Mouse (Mus musculus) urinary bladder, postnatal 10 days (tissue): ENCODE results near the gene Ppard.

Source experiments
- DNase-seq: peaks from one replicate; pipeline ENCODE4 v3.0.0; 2022; ENCODE audit warnings: low spot score

Gene Ppard

DNA sequence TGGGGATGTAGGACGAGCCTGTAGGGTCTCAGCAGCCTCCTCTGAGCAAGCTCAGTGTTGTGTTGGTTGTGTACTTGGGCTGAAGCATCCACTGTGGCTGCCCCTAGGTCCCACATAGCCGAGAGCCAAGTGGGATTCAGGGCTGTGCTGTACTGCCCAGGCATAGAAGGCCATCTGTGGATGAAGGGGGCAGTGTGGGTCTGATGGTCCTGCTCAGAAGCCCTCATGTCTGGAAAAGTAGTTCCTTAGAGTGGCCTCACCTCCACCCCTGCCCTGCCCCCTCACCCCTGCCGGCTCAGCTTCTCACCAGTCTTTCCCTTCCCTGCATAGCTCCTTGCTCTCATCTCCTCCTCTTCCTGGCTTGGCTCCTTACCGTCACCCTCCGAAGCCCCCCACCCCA, 23.2 kb downstream of the Ppard start:
- DNase-seq: no peak

DNA sequence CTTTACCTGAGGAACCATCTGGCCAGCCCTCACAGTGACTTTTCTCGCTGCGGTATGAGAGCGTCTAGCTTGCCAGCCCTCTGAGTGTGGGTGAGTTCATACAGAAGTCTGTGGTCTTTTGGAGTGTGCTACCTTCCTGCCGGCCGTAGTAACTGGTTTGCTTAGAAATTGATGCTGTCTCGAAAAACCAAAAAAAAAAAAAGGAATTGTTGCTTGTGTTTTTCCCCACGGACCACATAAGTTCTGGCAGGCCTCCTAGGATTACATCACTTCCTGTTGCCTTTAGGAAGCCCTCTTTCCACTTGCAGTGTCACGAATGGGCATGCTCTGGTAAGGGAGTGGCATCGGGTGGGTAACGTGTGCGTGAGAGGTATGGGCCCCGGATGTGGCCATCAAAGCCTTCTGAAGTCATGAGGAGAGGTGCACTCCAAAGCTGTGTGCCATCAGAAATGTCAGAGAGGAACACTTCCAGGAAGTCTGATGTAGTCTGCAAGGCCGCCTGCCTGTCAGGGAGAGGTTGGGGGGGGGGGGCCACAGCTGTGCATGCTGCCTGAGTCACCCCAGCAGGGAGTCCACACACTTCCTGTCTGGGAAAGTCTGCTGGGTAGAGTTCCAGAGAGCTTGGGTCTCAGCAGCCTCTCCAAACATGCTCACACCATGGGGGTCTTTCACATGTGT, 24.3 kb downstream of the Ppard start:
- no peak for DNase-seq

DNA sequence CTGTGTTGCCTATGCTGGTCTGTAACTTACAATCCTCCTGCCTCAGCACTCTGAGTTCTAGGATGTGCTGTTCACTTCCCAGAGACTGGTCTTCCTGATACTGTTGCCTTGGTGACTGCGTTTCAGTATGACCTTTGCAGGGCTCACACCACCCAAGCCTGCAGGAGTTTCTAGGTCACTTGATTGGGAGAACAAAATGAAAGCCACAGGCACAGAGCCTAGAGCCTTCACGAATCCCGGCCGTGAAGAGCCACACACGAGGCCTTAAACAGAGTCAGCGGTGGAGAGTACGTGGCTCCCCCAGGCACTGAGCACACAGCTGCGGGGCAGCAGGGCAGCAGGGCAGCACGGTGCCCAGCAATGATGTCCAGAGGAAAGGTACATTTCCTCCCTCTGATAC, 25.8 kb downstream of the Ppard start:
- no peak for DNase-seq

DNA sequence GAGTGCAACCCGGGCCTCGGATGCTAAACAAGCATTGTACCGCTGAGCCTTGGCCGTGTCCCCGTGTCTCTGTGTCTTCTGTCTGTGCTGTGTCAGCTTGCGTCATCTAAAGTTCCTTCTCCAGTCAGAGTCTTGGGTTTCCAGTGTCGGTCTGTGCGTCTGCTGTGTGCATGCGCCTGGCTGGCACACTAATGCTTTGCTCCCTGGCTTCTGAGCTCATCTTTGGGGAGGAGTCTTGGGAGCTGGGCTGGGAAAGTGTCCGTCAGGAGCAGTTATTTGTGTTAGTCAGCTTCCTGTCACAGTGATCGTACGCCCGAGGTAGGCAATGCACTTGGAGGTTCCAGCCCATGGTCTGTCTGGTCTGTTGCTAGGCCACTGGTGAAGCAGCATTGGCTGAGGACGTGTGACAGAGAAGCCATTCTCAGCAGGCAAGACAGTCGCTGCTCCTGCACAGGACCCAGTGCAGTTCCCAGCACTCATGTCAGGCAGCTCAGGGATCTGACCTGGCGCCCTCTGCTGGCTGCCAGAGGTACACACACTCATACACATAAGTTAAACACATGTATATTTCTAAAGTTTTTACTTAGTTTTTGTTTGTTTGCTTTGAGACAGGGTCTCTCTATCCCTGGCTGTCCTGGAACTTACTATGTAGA, 27.5 kb downstream of the Ppard start:
- DNase-seq: no peak

DNA sequence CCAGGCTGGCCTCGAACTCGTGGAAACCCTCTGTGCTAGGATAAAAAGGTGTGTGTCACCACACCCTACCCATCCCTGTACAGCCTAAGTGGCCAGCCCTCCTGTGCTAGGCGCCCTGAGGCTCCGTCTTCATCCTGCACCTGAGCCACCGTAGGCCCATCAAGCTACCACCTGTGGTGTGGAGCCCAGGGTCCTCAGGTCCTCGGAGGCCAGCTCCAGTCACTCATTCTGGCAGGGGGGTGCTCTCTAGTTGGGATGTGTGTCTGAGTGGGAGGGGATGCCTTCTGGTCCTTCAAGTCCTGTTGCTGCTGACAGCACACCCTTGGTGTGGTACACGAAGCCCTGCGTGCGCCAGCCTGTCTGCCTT, 28.0 kb downstream of the Ppard start:
- DNase-seq: no peak

DNA sequence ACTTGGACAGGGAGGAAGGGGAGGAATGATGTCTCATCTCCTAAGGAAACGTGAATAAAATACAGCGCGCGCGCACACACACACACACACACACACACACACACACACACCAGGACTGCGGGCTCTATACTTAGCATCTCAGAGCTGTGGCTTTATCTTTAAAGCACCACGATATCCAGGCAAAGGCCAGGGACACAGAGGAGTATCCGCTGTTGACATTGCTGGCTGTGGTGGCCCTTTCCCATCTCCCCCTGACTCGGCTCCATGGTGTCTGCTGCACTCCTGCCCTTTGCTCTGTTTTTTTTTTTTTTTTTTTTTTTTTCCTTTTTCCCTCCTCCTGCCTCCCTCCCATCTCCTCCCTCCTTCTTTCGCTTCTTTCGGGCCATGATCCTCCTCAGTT, 29.3 kb downstream of the Ppard start:
- DNase-seq: no peak

DNA sequence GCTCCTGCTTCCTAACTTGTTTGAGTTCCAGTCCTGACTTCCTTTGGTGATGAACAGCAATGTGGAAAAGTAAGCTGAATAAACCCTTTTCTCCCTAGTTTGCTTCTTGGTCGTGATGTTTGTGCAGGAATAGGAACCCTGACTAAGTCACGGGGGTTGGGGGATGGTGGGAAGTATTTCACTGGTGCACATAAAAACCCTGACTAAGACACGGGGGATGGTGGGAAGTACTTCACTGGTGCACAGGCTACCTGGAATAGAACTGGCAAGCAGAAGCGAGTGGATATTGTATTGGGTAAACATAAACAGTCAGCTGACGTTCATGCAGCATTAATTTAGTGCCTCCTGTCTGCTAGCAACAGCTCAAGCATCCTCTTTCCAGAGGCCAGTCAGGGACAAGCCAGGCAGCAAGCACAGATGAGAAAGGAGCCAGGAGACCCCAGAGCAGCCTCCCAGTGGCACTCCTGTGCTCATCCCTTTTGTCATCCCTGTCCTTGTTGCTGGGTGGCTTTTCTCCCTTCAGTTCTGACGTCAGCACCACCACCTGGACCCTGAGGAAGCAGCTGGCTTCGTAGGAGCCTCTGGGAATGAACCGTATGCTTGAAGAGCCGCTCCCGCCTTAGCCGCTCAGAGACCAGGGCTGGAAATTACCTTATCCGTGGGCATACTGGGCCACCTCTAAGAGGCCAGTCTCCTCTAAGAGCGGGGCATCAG, 30.8 kb downstream of the Ppard start:
- DNase-seq: no peak

DNA sequence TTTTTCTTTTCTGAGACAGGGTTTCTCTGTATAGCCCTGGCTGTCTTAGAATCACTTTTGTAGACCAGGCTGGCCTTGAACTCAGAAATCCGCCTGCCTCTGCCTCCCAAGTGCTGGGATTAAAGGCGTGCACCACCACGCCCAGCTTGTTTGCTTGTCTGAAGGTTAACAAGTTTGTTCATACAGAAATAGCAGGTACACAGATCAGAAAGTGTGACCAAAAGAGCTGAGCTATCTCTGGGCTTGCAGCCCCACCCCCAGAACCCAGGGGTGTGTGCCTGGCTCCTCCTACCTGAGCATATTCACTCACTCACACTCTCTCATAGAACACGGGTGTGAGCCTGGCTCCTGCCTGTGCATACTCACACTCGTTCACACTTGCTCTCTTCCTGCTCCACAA, 34.8 kb downstream of the Ppard start:
- no peak for DNase-seq

DNA sequence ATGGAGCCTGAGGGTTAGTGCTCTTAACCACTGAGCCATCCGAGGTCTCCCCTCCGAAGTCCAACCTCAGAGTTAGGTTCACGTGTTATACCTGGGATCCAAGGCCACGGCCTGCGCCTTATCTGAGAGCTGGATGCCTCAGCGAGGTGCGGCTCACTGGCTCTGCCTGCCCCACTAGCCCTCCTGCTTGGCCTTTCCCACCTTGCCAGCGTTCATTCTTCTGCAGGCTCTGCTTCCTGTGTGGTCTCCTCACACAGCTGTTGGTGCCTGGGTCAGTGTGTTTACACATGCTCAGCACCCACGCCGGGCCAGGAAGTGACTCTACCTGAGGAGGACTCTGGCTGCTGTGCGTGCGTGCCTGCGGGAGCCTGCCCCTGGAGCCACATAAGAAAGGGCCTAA, 37.7 kb downstream of the Ppard start:
- DNase-seq: no peak

DNA sequence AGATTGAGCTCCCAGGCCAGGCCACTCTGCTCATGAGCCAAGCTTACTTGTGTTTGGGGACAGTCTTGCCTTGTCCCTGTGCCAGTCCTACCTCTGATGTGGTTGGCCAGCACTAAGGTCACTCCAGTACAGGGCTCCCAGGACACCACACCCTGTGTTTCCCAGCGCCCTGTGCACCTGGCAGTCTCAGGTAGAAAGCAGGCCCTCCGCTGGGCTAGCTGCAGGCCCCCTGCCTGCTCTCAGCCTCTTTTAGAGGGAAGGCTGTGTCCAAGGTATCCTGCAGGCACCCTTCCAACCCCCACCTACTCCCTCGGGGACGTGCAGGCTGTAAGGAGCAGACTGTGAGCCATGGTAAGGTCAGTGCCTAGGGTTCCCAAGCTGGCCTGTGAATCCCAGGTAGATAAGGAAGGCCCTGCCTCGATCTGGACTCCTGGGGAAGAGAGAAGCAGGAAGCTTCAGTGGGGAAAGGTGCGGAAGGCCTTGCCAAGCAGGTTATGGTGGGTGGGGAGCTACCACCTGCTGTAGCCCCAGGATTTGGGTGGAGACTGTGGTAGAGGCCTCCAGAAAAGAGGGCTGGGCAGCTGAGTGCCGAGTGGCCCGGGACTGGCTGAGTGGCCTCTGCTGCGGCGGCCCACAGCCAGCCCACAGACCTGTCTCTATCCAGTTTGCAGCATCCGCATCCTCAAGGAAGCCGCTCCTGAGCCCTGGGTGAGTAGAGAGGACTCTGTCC, 39.2 kb downstream of the Ppard start:
- DNase-seq: no peak

DNA sequence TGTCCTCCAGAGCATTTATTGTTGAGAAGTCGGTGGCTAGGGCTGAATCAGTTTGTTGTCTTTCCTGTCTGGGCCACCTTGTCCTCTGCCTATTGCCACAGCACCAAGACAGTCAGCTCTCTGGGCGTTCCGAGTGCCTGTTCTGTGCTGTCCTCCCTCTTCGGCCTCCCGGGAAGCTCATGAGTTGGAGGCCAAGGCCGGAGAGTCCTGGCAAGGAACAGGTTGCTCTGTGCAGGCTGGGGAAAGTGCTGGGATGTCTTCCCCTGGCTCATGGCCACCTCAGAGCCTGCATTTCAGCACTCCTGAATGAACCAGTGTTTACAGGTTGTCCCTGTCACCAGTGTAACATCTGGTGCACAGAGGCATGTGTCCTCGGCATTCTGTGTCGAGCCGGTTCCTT, 39.8 kb downstream of the Ppard start:
- no peak for DNase-seq

DNA sequence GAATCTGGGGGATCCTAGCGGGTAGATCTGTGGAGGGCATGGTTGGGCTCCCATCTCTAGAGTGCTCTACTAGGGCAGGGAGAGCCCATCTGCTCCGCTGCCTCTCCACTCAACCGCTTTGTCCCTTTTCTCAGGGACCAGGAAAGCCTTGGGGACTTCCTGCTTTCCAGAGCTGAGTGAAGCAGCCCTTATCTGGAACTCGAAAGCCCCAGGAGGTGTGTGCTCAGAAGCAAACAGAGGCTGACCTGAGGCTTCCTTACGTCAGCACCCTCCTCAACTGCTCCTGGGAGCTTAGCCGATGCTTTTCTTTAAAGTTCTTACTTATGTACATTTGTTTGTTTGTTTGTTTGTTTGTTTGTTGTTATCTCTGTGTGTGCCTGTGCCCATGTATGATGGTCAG, 40.3 kb downstream of the Ppard start:
- no peak for DNase-seq

DNA sequence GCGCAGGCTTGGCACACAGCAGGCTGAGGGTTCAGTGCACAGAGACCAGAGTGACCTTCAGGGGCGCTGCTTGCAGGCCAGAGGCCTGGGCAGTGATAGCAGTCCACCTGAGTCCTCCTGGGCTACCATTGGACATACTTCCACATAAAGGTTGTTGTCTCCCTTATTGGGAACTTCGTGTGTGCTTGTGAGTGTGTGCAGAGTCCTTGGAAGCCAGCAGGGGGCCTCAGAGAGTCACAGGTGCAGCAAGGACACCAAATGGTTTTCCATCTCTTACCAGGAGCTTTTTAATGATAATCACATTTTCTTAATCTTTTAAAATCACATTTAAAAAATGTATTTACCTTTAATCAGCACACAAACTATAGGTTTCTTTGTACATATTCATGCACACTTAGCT, 42.2 kb downstream of the Ppard start:
- no peak for DNase-seq

DNA sequence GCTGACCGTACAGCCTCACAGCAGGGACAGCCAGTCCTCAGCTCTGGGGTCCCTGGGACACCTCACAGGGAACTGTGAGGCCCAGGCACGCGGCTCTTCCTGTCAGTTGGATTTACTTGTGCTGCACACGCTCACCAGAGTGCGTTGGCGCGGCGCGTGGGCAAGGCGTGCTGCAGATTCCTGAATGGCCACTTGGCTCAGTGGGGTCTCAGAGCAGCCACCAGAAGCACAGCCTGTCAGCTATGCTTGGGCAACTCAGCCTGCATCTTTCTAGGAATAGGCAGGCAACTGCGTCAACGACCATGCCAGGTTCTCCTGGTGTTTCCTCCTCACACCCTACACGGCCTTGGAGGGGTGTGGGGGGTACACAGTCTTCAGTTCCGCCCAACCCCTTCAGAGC, 44.7 kb downstream of the Ppard start:
- DNase-seq: no peak

DNA sequence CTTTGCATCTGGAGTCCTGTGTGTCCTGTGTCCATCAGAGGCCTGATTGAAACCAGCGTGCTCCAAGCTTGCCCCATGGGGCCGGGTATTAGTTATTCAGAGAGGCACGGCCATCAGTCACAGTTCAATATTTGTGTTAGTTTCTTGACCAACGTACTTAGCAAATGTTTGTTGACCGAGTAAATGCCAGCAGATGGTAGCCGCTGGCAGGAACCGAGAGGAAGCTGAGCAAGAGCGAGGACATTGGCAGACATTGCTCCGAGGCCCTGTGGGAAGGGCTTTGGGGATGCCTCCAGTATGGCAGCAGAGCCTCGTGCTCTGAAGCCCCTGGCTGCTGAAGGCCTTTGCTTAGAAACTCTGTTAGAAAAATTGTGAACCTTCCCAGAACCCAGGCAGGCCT, 45.2 kb downstream of the Ppard start:
- DNase-seq: no peak

DNA sequence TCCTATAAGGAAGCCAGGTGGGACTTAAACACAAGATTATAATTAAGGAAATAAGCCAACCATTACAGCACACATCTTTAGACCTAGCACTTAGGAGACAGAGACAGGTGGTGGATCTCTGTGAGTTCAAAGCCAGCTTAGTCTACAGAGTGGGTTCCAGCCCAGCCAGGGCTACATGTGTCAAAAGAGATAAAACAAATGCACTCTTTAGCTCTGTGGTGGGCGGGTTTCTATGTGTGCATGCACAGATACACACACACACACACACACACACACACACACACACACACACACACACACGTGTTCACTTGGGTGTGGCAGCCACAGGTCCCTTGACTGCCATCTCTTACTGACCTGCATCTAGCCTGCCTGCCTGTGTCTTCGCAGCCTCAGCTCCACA, 45.7 kb downstream of the Ppard start:
- DNase-seq: no peak

DNA sequence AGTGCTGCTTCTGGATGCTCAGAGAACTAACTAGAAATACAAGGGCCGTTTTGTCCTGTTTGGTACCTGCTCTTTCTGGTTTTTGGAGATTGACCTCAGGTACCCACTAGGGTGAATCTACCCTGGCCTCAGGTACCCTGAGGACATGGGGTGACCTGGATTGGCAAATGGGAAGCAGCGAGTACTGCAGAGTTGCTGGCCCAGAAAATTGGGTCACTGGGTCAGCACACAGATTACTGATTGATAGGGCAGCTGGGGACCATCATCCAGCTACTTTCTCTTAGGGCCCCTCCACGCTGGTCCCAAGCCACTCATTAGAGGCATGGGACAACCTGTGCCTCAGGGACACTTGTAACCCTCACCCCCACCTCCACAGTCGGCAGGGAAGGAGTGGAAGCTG, 46.7 kb downstream of the Ppard start:
- no peak for DNase-seq

DNA sequence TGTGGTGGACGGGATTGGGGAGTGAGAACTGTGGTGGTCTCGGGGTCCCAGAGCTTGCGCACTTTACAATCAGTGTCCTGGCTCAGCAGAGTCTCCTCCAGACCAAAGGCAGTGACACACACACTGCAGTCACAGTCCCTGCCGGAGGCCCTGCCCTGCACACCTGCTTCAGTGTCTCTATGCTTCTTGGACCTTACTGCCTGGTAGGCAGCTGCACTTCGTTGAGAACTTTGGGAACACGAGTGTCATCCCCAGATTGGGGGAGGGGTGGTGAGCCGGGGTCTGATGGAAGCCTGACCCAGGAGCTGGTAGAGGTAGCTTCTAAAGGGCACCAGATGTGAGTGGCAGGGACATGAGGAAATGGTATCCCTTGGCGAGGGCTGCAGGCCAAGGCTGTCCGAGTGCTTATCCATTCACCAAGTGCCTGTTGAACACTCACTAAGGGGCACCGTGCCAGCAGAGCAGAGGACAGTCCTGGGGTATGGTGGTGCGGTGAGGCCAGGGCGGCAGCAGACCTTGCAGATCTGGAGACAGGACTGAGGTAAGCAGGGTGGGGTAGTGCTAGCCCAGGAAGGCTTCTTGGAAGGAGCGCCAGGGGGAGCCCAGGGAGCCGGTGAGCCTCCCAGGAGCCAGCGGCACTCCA, 47.4 kb downstream of the Ppard start:
- no peak for DNase-seq

DNA sequence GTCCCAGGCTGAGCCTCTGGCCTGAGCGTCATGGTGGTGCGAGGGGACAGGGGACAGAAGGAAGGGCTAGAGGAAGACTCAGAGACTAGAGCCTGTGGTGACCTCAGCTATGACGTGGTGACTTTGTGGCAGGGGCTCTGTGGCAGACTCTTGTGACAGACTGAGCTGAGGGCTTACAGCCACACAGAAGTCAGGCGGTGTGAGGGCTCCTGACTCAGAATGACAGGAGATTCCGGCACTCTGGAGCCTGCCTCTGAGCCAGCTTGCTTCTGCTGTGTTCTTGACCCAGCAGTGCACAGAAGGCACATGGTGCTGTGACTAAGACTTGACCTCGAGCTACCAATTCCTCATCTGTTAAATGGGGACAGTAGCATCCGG, 47.9 kb downstream of the Ppard start:
- DNase-seq: no peak

DNA sequence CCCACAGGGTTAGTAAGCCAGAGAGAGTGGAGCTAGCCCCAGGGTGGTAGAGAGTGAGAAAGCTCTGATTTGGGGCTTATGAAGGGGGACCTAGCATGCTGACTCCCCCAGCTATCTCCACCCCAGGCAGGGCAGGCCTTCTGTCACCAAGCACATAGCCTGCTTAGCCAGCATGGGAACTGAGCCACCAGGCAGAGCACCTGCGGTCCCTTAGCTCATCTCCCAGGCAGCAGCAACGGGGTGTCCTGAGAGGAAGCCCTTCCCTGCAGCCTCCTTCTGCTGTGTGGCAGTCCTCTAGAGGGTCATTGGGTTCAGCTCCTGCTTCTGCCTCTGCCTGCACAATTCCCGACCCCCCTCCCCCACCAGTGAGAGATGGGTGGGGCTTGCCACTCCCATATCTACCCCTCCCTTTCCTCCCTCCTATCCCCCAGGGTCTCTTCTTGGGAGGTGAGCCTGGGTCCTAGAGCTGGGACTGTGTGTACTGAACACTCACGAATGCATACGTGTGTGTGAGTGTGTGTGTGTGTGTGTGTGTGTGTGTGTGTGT, 48.4 kb downstream of the Ppard start:
- no peak for DNase-seq

DNA sequence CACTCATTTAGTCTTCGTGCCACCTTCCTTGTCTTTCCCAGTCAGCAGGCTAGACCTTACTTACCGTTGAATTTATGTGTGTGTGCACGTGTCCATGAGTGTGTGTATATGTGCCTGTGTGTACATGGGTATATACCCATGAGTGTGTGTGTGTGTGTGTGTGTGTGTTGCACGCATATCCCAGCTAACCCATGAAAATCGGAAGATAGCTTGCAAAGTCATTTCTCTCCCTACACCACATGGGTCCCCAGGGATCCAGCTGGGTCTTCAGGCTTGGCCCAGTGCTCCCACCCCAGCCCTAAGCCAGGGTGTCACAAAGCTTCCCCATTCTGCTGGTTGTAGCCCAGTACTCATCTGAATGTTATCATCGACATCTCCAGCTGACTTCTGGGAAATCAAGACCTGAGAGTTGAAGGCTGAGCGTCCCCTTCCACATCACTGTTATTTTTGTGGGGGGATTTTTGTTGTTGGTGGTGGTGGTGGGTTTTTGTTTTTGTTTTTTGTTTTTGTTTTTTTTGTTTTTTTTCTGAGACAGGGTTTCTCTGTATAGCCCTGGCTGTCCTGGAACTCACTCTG, 49.5 kb downstream of the Ppard start:
- no peak for DNase-seq

DNA sequence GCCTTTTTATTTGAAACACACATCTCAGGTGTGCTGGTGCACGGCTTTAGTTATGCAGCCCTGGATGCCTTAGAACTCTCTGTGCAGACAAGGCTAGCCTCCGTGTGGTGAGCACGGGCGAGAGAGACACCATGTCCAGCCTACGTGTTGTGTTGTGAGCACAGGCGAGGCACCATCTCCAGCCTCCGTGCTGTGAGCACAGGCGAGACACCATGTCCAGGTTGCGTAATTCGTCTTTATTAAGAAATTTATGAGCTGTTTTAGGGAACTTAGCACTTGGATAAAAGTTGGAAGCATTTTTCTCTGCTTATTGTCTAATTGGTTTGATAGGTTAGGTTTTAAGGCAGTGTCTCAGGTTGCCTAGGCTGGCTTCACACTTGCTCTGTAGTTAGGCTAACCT, 50.7 kb downstream of the Ppard start:
- no peak for DNase-seq
